Mouse (Mus musculus) MEL (cell line): ENCODE results near the gene Gm49392.
"Not testable (repeated sequence)": the region's sequence is repeated elsewhere in the genome, so short reads cannot be mapped to it uniquely, and the experiment has no call there.

ENCODE experiments used
- CTCF ChIP-seq, 3 experiments: IDR thresholded peaks in 2 of 3; conservative IDR thresholded peaks in 1 of 3; 2 replicates each; pipeline ENCODE4 v1.5.1; 2011 to 2012; ENCODE audit warnings: low read length in 3 of 3, low read depth in 2 of 3, mild to moderate bottlenecking in 2 of 3, improper control_type of control experiment in 1 of 3, inconsistent platforms in 1 of 3, mixed read lengths in 1 of 3, moderate library complexity in 1 of 3; ENCODE audit not compliant: control insufficient read depth in 1 of 3, insufficient read depth in 1 of 3, poor library complexity in 1 of 3, severe bottlenecking in 1 of 3
- GATA1 ChIP-seq: IDR thresholded peaks from 2 replicates; pipeline ENCODE4 v1.6.1; 2011; ENCODE audit warnings: low read depth, low read length, improper control_type of control experiment
- MAX ChIP-seq: IDR thresholded peaks from 2 replicates; pipeline ENCODE4 v1.6.1; 2011; ENCODE audit warnings: low read length, improper control_type of control experiment
- POLR2A ChIP-seq, 2 experiments: IDR thresholded peaks; 2 replicates each; pipeline ENCODE4 v1.6.1; 2011 to 2012; ENCODE audit warnings: low read length in 2 of 2, mild to moderate bottlenecking in 2 of 2, control low read depth in 1 of 2, improper control_type of control experiment in 1 of 2, low read depth in 1 of 2, moderate library complexity in 1 of 2; ENCODE audit not compliant: control insufficient read depth in 1 of 2, insufficient read depth in 1 of 2, poor library complexity in 1 of 2
- POLR2AphosphoS2 ChIP-seq: IDR thresholded peaks from 2 replicates; pipeline ENCODE4 v1.6.1; 2011; ENCODE audit warnings: low read length, improper control_type of control experiment
- POLR2AphosphoS5 ChIP-seq: IDR thresholded peaks from 2 replicates; pipeline ENCODE4 v1.6.1; 2012; ENCODE audit warnings: low read depth, borderline replicate concordance, mild to moderate bottlenecking, inconsistent platforms, low read length, moderate library complexity, mixed read lengths
- RAD21 ChIP-seq: IDR thresholded peaks from 2 replicates; pipeline ENCODE4 v1.6.1; 2011; ENCODE audit warnings: mild to moderate bottlenecking, low read depth, low read length, improper control_type of control experiment
- TCF12 ChIP-seq: IDR thresholded peaks from 2 replicates; pipeline ENCODE4 v1.6.1; 2014; ENCODE audit warnings: low read depth, mild to moderate bottlenecking, inconsistent platforms, low read length, improper control_type of control experiment, moderate library complexity
- USF1 ChIP-seq: IDR thresholded peaks from 2 replicates; pipeline ENCODE4 v1.6.1; 2014; ENCODE audit warnings: low read depth, mild to moderate bottlenecking, inconsistent platforms, low read length, improper control_type of control experiment, moderate library complexity
- USF2 ChIP-seq, 2 experiments: IDR thresholded peaks; 2 replicates each; pipeline ENCODE4 v1.6.1; 2011 to 2012; ENCODE audit warnings: improper control_type of control experiment in 2 of 2, low read length in 2 of 2, borderline replicate concordance in 1 of 2, inconsistent platforms in 1 of 2, low read depth in 1 of 2, mild to moderate bottlenecking in 1 of 2; ENCODE audit not compliant: insufficient read depth in 1 of 2
- ZNF384 ChIP-seq: IDR thresholded peaks from 2 replicates; pipeline ENCODE4 v1.6.1; 2012; ENCODE audit warnings: low read depth, mild to moderate bottlenecking, inconsistent platforms, low read length, improper control_type of control experiment

GRCm38 (mm10) chr13:60904780-60905179 lies 8.1 kb upstream of the Gm49392 start, which contains the start of gene Tpbpb:
- TF ChIP-seq RAD21; POLR2A (IDR thresholded peaks at IDR 0.05; ENCODE audit: control insufficient read depth in 1 of 2, insufficient read depth in 1 of 2, low read depth in 1 of 2, low read length in 2 of 2, poor library complexity in 1 of 2); USF2 (IDR thresholded peaks at IDR 0.05; ENCODE audit: borderline replicate concordance in 1 of 2, insufficient read depth in 1 of 2, low read depth in 1 of 2, low read length in 2 of 2); POLR2AphosphoS2; POLR2AphosphoS5; TCF12; CTCF (IDR thresholded peaks at IDR 0.05 in 2 of 3, conservative IDR thresholded peaks at IDR 0.05 in 1 of 3; ENCODE audit: control insufficient read depth in 1 of 3, insufficient read depth in 1 of 3, low read depth in 2 of 3, low read length in 3 of 3, poor library complexity in 1 of 3, severe bottlenecking in 1 of 3); MAX; USF1; ZNF384; GATA1: not testable (repeated sequence)
